Mouse (Mus musculus) midbrain, embryonic 11.5 days (tissue): ENCODE results near the gene B3gnt7. TPM values are rescaled to one million over a fixed set of nuclear protein-coding genes. Genes with fewer than 3 reads are reported as not detected.

Source experiments
- ATAC-seq: fragments of 200-750 bp; cut with Nextera tagmentation; 2 replicates; pipeline ENCODE4 v1.8.0; 2017; ENCODE audit warnings: moderate TSS enrichment, moderate library complexity; ENCODE audit not compliant: low FRiP score
- DNase-seq: peaks from one replicate; pipeline ENCODE4 v3.0.0; 2015; ENCODE audit warnings: low spot score; ENCODE audit errors: missing footprints
- H3K27ac ChIP-seq: fragments of 300-500 bp; sonication (generic); 2 replicates; pipeline ENCODE4 v1.5.1; 2014; ENCODE audit warnings: low read depth, low read length
- H3K27me3 ChIP-seq: fragments of 300-500 bp; sonication (generic); 2 replicates; pipeline ENCODE4 v1.6.1; 2014; ENCODE audit warnings: mild to moderate bottlenecking, low read length, moderate library complexity, mixed read lengths; ENCODE audit not compliant: control insufficient read depth, insufficient read depth
- H3K36me3 ChIP-seq: fragments of 300-500 bp; sonication (generic); 2 replicates; pipeline ENCODE4 v1.6.1; 2014; ENCODE audit warnings: mild to moderate bottlenecking, low read length, moderate library complexity, mixed read lengths; ENCODE audit not compliant: control insufficient read depth, insufficient read depth
- H3K4me1 ChIP-seq: fragments of 300-500 bp; sonication (generic); 2 replicates; pipeline ENCODE4 v1.6.1; 2014; ENCODE audit warnings: low read length; ENCODE audit not compliant: control insufficient read depth, insufficient read depth
- H3K4me2 ChIP-seq: fragments of 300-500 bp; sonication (generic); 2 replicates; pipeline ENCODE4 v1.6.1; 2014; ENCODE audit warnings: mild to moderate bottlenecking, moderate library complexity
- H3K4me3 ChIP-seq: fragments of 300-500 bp; sonication (generic); 2 replicates; pipeline ENCODE4 v1.5.1; 2014; ENCODE audit warnings: low read depth, low read length
- H3K9ac ChIP-seq: fragments of 300-500 bp; sonication (generic); 2 replicates; pipeline ENCODE4 v1.6.1; 2014; ENCODE audit warnings: low read length
- H3K9me3 ChIP-seq: fragments of 300-500 bp; sonication (generic); 2 replicates; pipeline ENCODE4 v1.6.1; 2016; ENCODE audit warnings: low read length; ENCODE audit not compliant: control insufficient read depth
- WGBS: fragments of 180-500 bp; shearing (Covaris S2); extraction: QIAGEN DNeasy Blood & Tissue Kit; methylation state at CpG from one replicate; pipeline ENCODE4 v1.1.7; 2014; 5-methylcytosine and 5-hydroxymethylcytosine counted together
- polyA plus RNA-seq: library from polyadenylated mRNA; unstranded; fragments of >200 nt; fragmentation: Nextera tagmentation; extraction: Ambion mirVana; gene quantifications from 2 replicates; pipeline ENCODE4 v1.2.1, GENCODE M21; 2014

Gene B3gnt7
- polyA plus RNA-seq, 1 experiment from 2014 or later = 2.0 TPM

- H3K4me3 ChIP-seq = no peak overlapping the region
- H3K4me1 ChIP-seq = no peaks in the 10 kb centered on the region
- DNase-seq (peak; percentile 81), ATAC-seq (no peak)
- WGBS = 86% methylated on average over 3 of the region's 3 CpGs
- no peak overlapping the region for H3K4me2 ChIP-seq
- H3K27ac ChIP-seq = no peak overlapping the region
- H3K9ac ChIP-seq = no peak overlapping the region
- no peaks in the 10 kb centered on the region for H3K27me3 ChIP-seq
- no peaks in the 10 kb centered on the region for H3K9me3 ChIP-seq
- peaks cover 26% of the 10 kb centered on the region for H3K36me3 ChIP-seq
These were observed 44.5 kb downstream of the B3gnt7 start for GRCm38 (mm10) chr1:86346851-86347715.

DNA sequence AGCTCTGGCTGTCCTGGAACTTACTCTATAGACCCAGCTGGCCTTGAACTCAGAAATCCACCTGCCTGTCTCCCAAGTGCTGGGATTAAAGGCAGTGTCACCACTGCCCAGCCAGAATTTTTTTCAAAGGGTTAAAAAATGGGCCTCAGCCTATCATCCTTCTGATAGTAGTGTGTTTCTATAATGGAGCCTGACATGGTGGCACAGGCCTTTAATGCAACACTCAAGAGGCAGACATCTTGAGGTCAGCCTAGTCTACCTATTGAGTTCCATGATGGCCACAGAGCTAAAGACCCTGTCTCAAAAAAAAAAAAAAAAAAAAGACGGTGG lies 45.0 kb downstream of the B3gnt7 start:
- 47% methylated on average over 1 of the region's 1 CpGs for WGBS
- no peak overlapping the region for H3K4me2 ChIP-seq
- H3K9me3 ChIP-seq = no peaks in the 10 kb centered on the region
- H3K27ac ChIP-seq = no peak overlapping the region
- H3K9ac ChIP-seq = no peak overlapping the region
- no peaks in the 10 kb centered on the region for H3K27me3 ChIP-seq
- H3K36me3 ChIP-seq = peaks cover 27% of the 10 kb centered on the region
- ATAC-seq (no peak), DNase-seq (peak; percentile 81)
- no peak overlapping the region for H3K4me3 ChIP-seq
- no peaks in the 10 kb centered on the region for H3K4me1 ChIP-seq

DNA sequence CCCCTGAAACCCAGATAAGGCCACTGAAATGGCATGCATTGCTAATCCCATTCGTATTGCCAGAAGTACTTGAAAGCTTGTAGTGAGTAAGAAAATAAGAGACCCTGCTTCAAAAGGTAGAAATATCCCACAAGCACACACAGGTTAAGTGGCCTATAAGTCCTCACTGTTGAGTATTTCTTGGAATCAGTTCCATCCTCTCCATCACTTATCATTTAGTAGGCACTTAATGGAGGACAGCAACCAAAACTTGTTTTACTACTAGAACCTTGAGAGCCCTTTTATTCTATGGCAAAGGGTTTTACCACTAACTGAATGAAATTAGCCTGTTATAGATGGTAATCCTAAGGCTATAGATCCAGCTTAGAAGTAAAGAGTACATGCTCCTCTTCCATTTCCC lies 45.5 kb downstream of the B3gnt7 start:
- H3K9me3 ChIP-seq = no peaks in the 10 kb centered on the region
- no peak overlapping the region for H3K9ac ChIP-seq
- no peak overlapping the region for H3K27ac ChIP-seq
- DNase-seq = peak; percentile 82
- no peak for ATAC-seq
- no peaks in the 10 kb centered on the region for H3K27me3 ChIP-seq
- WGBS = 50% methylated on average over 1 of the region's 1 CpGs
- H3K4me2 ChIP-seq = no peak overlapping the region
- H3K36me3 ChIP-seq = peaks cover 28% of the 10 kb centered on the region
- H3K4me3 ChIP-seq = no peak overlapping the region
- H3K4me1 ChIP-seq = no peaks in the 10 kb centered on the region

DNA sequence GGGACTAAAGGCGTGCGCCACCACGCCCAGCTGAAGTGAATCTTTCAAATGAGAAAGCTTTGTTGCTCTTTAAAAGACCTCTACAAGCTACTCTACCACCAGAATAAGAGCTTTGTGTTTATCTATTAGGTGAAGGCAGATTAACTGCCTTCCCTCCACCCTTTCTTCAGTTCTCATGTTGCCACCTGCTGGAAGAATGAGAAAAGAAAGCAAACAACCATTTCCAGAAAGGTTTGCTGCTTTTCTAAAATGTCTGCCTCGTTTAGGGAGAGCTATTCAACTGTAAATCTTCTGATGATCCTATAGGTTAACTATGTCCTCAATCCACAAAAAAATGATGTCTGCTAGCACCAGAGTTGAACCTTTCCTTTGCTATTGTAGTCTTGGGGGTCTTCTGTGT lies 46.2 kb downstream of the B3gnt7 start:
- Histone ChIP-seq H3K4me2 (no peak overlapping the region), H3K4me1 (no peaks in the 10 kb centered on the region), H3K9ac (no peak overlapping the region), H3K4me3 (no peak overlapping the region), H3K27ac (no peak overlapping the region), H3K36me3 (peaks cover 34% of the 10 kb centered on the region), H3K27me3 (no peaks in the 10 kb centered on the region), H3K9me3 (no peaks in the 10 kb centered on the region)
- WGBS = 71% methylated on average over 4 of the region's 4 CpGs
- ATAC-seq (no peak), DNase-seq (peak; percentile 72)

DNA sequence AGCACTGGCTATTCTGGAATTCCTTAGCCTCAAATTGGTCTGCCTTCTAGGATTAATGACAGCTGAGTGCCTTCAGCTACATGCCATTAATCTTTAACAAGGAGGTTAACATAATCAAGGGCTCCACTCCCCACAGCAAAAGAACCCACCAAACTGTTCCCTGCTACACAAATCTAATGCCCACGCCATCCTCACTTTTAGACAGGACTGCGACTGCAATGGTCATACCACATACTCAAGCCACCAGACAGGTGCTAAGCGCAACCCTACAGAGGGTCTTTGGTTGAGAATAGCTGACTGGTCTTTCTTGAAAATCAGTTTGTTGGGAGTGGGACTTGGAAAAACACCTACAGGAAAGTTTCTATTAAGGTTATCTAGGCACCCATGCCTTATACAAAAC lies 46.6 kb downstream of the B3gnt7 start:
- Histone ChIP-seq H3K4me2 (no peak overlapping the region), H3K36me3 (peaks cover 38% of the 10 kb centered on the region), H3K9me3 (no peaks in the 10 kb centered on the region), H3K9ac (no peak overlapping the region), H3K4me1 (no peaks in the 10 kb centered on the region), H3K27ac (no peak overlapping the region), H3K27me3 (no peaks in the 10 kb centered on the region), H3K4me3 (no peak overlapping the region)
- WGBS = 92% methylated on average over 3 of the region's 3 CpGs
- ATAC-seq = no peak
- DNase-seq = peak; percentile 65

- H3K27ac ChIP-seq = no peak overlapping the region
- no peak overlapping the region for H3K4me3 ChIP-seq
- no peak overlapping the region for H3K9ac ChIP-seq
- H3K4me2 ChIP-seq = no peak overlapping the region
- no peaks in the 10 kb centered on the region for H3K9me3 ChIP-seq
- ATAC-seq (no peak), DNase-seq (peak; percentile 81)
- H3K36me3 ChIP-seq = peaks cover 39% of the 10 kb centered on the region
- no peaks in the 10 kb centered on the region for H3K27me3 ChIP-seq
- no peaks in the 10 kb centered on the region for H3K4me1 ChIP-seq
- 91% methylated on average over 1 of the region's 1 CpGs for WGBS
These were observed 47.1 kb downstream of the B3gnt7 start for GRCm38 (mm10) chr1:86349696-86350095.

- no peak overlapping the region for H3K27ac ChIP-seq
- peaks cover 45% of the 10 kb centered on the region for H3K36me3 ChIP-seq
- H3K4me3 ChIP-seq = no peak overlapping the region
- H3K27me3 ChIP-seq = no peaks in the 10 kb centered on the region
- H3K4me1 ChIP-seq = no peaks in the 10 kb centered on the region
- DNase-seq (peak; percentile 83), ATAC-seq (no peak)
- no peaks in the 10 kb centered on the region for H3K9me3 ChIP-seq
- WGBS = 93% methylated on average over 8 of the region's 8 CpGs
- H3K9ac ChIP-seq = no peak overlapping the region
- no peak overlapping the region for H3K4me2 ChIP-seq
These were observed 47.9 kb downstream of the B3gnt7 start for GRCm38 (mm10) chr1:86350576-86350975.

DNA sequence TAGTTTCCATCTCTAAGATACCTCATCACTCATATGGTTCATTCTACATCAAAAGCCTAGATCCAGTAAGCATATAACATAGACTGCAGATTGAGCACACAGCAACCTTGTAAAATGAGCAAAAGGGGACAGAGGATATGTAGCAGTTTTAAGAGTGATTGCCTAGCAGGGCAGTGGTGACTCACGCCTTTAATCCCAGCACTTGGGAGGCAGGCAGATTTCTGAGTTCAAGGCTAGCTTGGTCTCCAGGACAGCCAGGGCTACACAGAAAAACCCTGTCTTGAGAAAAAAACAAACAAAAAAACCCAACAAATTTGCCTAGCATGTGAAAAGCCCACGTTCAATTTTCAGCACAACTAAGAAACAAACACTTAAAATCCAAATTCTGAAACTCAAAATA lies 51.6 kb downstream of the B3gnt7 start:
- Histone ChIP-seq H3K27me3 (no peaks in the 10 kb centered on the region), H3K9ac (no peak overlapping the region), H3K4me1 (peaks cover 5% of the 10 kb centered on the region), H3K4me2 (no peak overlapping the region), H3K27ac (no peak overlapping the region), H3K4me3 (no peak overlapping the region), H3K36me3 (peaks cover 50% of the 10 kb centered on the region), H3K9me3 (no peaks in the 10 kb centered on the region)
- ATAC-seq (no peak), DNase-seq (no peak)
- WGBS = 88% methylated on average over 2 of the region's 2 CpGs
